Mouse (Mus musculus): ENCODE measurements around the gene Gm37240. TPM values are rescaled to one million over a fixed set of nuclear protein-coding genes. Genes with fewer than 3 reads are reported as not detected.

Gene Gm37240
- polyA plus RNA-seq, 1 experiment, result 0.77 TPM

DNA sequence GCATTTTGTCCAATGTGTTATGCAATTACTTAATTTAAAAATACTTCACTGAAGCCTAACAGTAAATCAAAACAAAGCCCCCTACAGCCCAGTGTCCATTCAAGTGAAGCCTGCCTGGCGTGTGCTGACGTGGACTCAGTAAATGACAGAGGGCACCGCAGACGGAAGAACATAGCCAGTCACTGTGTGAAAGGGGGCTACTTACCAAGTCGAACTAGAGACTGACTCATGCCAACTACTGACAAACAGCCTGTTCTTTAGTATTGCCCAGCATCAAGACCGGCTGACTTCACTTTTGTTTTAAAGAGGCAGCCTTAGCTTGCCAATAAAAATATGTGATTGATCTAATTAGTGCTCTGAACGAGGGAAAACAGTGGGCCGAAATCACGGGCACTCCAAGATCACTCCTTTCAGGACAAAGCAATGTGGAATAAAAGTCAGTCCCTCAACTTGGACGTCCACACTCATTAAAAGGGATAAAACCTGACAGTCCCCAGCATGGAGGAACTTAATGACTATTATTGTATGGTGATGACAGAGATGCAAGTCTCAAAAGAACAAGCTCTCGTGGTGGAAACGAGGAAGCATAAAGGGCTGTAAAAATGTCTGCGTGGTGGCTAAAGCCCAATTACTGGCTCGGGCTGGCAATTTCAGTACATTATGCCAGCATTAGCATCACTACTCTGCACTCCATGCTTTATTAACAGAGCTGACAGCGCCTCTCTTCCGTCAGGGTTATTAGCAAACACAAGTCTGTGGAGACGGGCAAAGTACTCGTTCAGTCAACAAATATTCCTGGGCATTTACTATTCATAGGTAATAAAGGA is 123.1 kb downstream of the Gm37240 start:
- 49% methylated on average over 18 of the region's 18 CpGs for WGBS
- Histone ChIP-seq H3K4me3 (replicated peaks; ENCODE audit: insufficient read depth, low read depth, low read length) (no peak overlapping the region), H3K27me3 (ENCODE audit: control insufficient read depth, insufficient read depth, low read length) (no peaks in the 10 kb centered on the region), H3K27ac (ENCODE audit: insufficient read depth, low read length) (no peak overlapping the region), H3K4me1 (ENCODE audit: control insufficient read depth, insufficient read depth, low read length) (no peaks in the 10 kb centered on the region)
- no peak for TF ChIP-seq CTCF (IDR thresholded peaks at IDR 0.05; ENCODE audit: borderline replicate concordance, insufficient read depth, low read depth, low read length)
- TF ChIP-seq POLR2A (IDR thresholded peaks at IDR 0.05; ENCODE audit: borderline replicate concordance, insufficient read depth, low read length), result no peak
- DNase-seq, result no peak

- DNase-seq, result no peak
- Histone ChIP-seq H3K4me3 (replicated peaks; ENCODE audit: insufficient read depth, low read depth, low read length) (no peak overlapping the region), H3K27me3 (ENCODE audit: control insufficient read depth, insufficient read depth, low read length) (no peaks in the 10 kb centered on the region), H3K4me1 (ENCODE audit: control insufficient read depth, insufficient read depth, low read length) (no peaks in the 10 kb centered on the region), H3K27ac (ENCODE audit: insufficient read depth, low read length) (no peak overlapping the region)
- TF ChIP-seq POLR2A (IDR thresholded peaks at IDR 0.05; ENCODE audit: borderline replicate concordance, insufficient read depth, low read length) (no peak), CTCF (IDR thresholded peaks at IDR 0.05; ENCODE audit: borderline replicate concordance, insufficient read depth, low read depth, low read length) (no peak)
- WGBS, result 73% methylated on average over 2 of the region's 2 CpGs
Measured at GRCm38 (mm10) chr3:85757944-85758343, 129.4 kb downstream of the Gm37240 start.

DNA sequence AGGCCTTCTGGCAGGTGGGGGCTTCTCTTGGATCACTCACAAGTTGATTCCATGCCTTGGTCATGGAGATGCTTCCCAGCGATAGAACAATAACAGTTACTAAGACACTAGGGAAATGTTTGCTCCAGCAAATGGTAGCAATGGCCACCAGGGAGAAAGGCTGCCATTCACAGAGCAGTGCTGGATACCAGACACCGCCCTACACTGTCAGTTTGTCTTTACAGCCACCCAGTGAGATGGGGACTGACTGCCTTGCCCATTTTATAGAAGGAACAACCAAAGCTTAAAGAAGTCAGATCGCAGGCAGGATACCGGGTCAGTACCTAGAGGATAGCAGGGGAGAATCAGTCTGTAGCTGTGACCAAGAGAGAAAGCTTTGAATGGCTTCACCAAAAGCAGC is 129.9 kb downstream of the Gm37240 start:
- WGBS, result 76% methylated on average over 4 of the region's 4 CpGs
- no peak for DNase-seq
- no peak overlapping the region for H3K4me3 ChIP-seq (replicated peaks; ENCODE audit: insufficient read depth, low read depth, low read length)

DNA sequence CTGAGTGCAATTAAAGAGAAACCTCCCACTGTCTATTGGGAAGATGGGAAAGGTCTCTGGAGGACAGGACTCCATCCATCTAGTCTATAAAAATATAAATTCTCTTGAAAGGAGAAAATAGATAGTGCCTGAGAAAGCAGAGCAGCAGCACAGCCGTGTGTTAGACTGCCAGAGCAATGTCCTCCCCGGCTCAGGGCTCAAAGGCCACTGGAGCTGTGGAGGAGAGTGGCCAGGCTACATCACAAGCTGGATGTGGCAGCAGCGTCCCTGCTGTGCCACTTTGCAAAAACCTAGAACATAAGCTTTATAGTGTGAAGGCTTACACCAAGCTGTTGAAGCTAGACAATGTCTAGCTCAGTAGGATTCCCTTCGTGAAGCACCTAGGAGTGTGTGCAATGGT is 138.0 kb downstream of the Gm37240 start:
- Histone ChIP-seq H3K27me3 (ENCODE audit: control insufficient read depth, insufficient read depth, low read length) (no peaks in the 10 kb centered on the region), H3K27ac (ENCODE audit: insufficient read depth, low read length) (no peak overlapping the region), H3K4me3 (replicated peaks; ENCODE audit: insufficient read depth, low read depth, low read length) (no peak overlapping the region), H3K4me1 (ENCODE audit: control insufficient read depth, insufficient read depth, low read length) (no peaks in the 10 kb centered on the region)
- no peak for DNase-seq
- TF ChIP-seq POLR2A (IDR thresholded peaks at IDR 0.05; ENCODE audit: borderline replicate concordance, insufficient read depth, low read length), result no peak
- TF ChIP-seq CTCF (IDR thresholded peaks at IDR 0.05; ENCODE audit: borderline replicate concordance, insufficient read depth, low read depth, low read length), result no peak
- 67% methylated on average over 4 of the region's 4 CpGs for WGBS

More for the DNA sequence above, 129.9 kb downstream of the Gm37240 start:
- Histone ChIP-seq H3K27me3 (ENCODE audit: control insufficient read depth, insufficient read depth, low read length) (no peaks in the 10 kb centered on the region), H3K4me1 (ENCODE audit: control insufficient read depth, insufficient read depth, low read length) (no peaks in the 10 kb centered on the region), H3K27ac (ENCODE audit: insufficient read depth, low read length) (no peak overlapping the region)
- TF ChIP-seq CTCF (IDR thresholded peaks at IDR 0.05; ENCODE audit: borderline replicate concordance, insufficient read depth, low read depth, low read length), result no peak

DNA sequence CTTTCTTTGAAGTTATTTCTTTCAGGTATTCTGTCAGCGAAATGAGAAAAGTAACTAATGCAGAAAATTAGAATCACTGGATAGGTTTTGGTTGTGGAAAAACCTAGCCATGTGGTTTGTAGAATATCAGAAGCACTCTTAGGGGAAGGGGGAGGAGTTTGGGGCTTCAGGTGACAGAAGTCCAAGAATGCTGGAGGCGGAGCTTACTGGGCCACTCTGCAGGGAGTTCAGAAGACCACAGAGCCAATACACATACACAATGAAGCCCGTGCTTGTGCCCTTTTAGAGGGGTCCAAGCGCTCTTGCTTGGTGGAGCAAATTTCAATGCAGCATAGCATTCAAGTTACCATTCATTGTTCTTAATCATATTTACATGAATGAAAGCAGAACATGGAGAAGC is 138.5 kb downstream of the Gm37240 start:
- no peak for TF ChIP-seq CTCF (IDR thresholded peaks at IDR 0.05; ENCODE audit: borderline replicate concordance, insufficient read depth, low read depth, low read length)
- no peak overlapping the region for H3K27ac ChIP-seq (ENCODE audit: insufficient read depth, low read length)
- DNase-seq, result no peak
- H3K27me3 ChIP-seq (ENCODE audit: control insufficient read depth, insufficient read depth, low read length), result no peaks in the 10 kb centered on the region
- no peak overlapping the region for H3K4me3 ChIP-seq (replicated peaks; ENCODE audit: insufficient read depth, low read depth, low read length)
- WGBS, result 37% methylated on average over 4 of the region's 4 CpGs
- H3K4me1 ChIP-seq (ENCODE audit: control insufficient read depth, insufficient read depth, low read length), result no peaks in the 10 kb centered on the region

DNA sequence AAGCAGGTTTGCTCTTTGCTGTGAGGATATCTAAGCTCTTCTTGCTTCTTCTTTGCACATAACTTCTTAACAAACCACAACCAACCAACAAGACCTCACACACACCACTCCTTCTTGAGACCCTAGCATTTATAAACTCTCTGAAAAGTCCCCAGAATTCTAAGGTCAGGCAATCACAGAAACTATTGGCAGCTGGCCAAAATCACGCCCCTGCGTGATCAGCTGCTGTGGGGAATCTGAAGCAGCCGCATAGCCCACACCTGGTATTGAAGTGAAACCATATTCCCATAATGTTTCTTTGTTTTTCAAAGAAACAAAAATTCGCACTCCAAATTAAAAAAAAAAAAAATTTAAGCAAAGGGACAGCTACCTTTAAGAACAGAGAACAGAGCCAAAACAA is 141.2 kb downstream of the Gm37240 start:
- TF ChIP-seq CTCF (IDR thresholded peaks at IDR 0.05; ENCODE audit: borderline replicate concordance, insufficient read depth, low read depth, low read length) (no peak), POLR2A (IDR thresholded peaks at IDR 0.05; ENCODE audit: borderline replicate concordance, insufficient read depth, low read length) (no peak)
- H3K27me3 ChIP-seq (ENCODE audit: control insufficient read depth, insufficient read depth, low read length), result no peaks in the 10 kb centered on the region; the same call in 1 of the 2 replicates
- H3K4me1 ChIP-seq (ENCODE audit: control insufficient read depth, insufficient read depth, low read length), result no peaks in the 10 kb centered on the region
- no peak overlapping the region for H3K27ac ChIP-seq (ENCODE audit: insufficient read depth, low read length)
- 46% methylated on average over 4 of the region's 4 CpGs for WGBS
- H3K4me3 ChIP-seq (replicated peaks; ENCODE audit: insufficient read depth, low read depth, low read length), result no peak overlapping the region
- no peak for DNase-seq

GRCm38 (mm10) chr3:85741767-85742166 is 145.6 kb downstream of the Gm37240 start:
- Histone ChIP-seq H3K27ac (ENCODE audit: insufficient read depth, low read length) (no peak overlapping the region), H3K4me3 (replicated peaks; ENCODE audit: insufficient read depth, low read depth, low read length) (no peak overlapping the region), H3K27me3 (ENCODE audit: control insufficient read depth, insufficient read depth, low read length) (no peaks in the 10 kb centered on the region; the same call in 1 of the 2 replicates), H3K4me1 (ENCODE audit: control insufficient read depth, insufficient read depth, low read length) (no peaks in the 10 kb centered on the region)
- DNase-seq, result no peak
- WGBS, result 83% methylated on average over 3 of the region's 3 CpGs
- TF ChIP-seq CTCF (IDR thresholded peaks at IDR 0.05; ENCODE audit: borderline replicate concordance, insufficient read depth, low read depth, low read length) (no peak), POLR2A (IDR thresholded peaks at IDR 0.05; ENCODE audit: borderline replicate concordance, insufficient read depth, low read length) (no peak)

GRCm38 (mm10) chr3:85738591-85738990 is 148.7 kb downstream of the Gm37240 start:
- TF ChIP-seq POLR2A (IDR thresholded peaks at IDR 0.05; ENCODE audit: borderline replicate concordance, insufficient read depth, low read length), result no peak
- no peak for TF ChIP-seq CTCF (IDR thresholded peaks at IDR 0.05; ENCODE audit: borderline replicate concordance, insufficient read depth, low read depth, low read length)
- 63% methylated on average over 3 of the region's 3 CpGs for WGBS
- DNase-seq, result no peak
- no peak overlapping the region for H3K27ac ChIP-seq (ENCODE audit: insufficient read depth, low read length)
- H3K27me3 ChIP-seq (ENCODE audit: control insufficient read depth, insufficient read depth, low read length), result no peaks in the 10 kb centered on the region; the same call in 1 of the 2 replicates
- H3K4me3 ChIP-seq (replicated peaks; ENCODE audit: insufficient read depth, low read depth, low read length), result no peak overlapping the region
- no peaks in the 10 kb centered on the region for H3K4me1 ChIP-seq (ENCODE audit: control insufficient read depth, insufficient read depth, low read length)
